Mouse (Mus musculus): ENCODE results near the gene Pld3. TPM values are rescaled to one million over a fixed set of nuclear protein-coding genes. Genes with fewer than 3 reads are reported as not detected.

Pld3 gene
- total RNA-seq, 2 experiments from 2014 or later: 573 to 583 TPM

DNA sequence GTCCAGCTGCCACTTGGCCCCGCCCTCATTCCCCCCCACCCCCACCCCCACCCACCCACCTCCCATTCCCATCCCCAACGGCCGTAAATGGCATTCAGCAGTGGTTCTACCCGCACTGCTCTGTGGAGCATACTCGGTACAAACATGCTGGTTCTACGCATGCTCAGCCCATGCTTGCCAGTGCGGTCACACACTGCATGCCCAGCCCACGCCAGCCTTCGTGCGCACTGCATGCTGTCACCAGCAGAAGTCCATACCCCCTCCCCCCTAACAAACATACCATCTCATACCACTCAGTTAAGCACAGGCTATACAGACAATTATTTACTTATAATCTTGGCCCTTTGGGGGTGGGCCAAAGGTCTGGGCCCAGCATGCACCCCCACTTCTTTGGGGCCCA is 21.3 kb downstream of the Pld3 start:
- peak overlapping the region; percentile 72 for H3K27ac ChIP-seq
- no peak for DNase-seq (ENCODE audit: low spot score in 2 of 2)
- no peak for TF ChIP-seq CTCF (conservative IDR thresholded peaks at IDR 0.05)
- H3K4me3 ChIP-seq: no peak overlapping the region

DNA sequence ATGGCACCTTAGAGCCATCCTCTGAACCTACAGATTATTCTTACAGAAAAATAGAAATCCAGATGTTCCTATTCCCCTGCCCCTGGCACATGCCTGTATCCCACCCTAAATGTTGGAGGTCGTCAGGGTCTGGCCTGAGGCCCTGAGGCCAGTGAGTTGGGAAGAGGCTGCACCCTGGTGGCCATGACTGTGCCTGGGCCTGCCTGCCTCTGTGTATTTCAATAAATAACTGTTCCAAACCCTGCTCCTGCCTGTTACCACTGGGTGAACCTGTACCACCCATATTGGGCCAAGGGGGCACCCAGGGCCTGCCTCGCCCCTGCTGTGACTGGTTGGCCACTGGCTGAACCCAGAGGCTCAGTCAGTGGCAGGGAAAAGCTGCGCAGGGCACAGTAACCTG is 22.1 kb downstream of the Pld3 start:
- DNase-seq (ENCODE audit: low spot score in 2 of 2): no peak
- Histone ChIP-seq H3K4me3 (no peak overlapping the region), H3K27ac (0 out of 2 replicates have a peak overlapping the region, but pooled peaks have one; percentile 14)
- TF ChIP-seq CTCF (conservative IDR thresholded peaks at IDR 0.05): peak; percentile 42

DNA sequence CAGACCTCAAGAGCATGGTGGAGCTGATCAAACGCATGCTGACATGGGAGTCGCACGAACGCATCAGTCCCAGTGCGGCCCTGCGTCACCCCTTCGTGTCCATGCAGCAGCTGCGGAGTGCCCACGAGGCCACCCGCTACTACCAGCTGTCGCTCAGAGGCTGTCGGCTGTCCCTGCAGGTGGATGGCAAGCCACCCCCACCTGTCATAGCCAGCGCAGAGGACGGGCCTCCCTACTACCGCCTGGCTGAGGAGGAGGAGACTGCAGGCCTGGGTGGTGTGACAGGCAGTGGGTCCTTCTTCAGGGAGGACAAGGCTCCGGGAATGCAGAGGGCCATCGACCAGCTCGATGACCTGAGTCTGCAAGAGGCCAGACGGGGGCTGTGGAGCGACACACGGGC is 23.9 kb downstream of the Pld3 start:
- Histone ChIP-seq H3K27ac (peak overlapping the region; percentile 25; the same call in 1 of the 2 replicates), H3K4me3 (no peak overlapping the region)
- TF ChIP-seq CTCF (conservative IDR thresholded peaks at IDR 0.05): peak; percentile 40
- DNase-seq (ENCODE audit: low spot score in 2 of 2): no peak

DNA sequence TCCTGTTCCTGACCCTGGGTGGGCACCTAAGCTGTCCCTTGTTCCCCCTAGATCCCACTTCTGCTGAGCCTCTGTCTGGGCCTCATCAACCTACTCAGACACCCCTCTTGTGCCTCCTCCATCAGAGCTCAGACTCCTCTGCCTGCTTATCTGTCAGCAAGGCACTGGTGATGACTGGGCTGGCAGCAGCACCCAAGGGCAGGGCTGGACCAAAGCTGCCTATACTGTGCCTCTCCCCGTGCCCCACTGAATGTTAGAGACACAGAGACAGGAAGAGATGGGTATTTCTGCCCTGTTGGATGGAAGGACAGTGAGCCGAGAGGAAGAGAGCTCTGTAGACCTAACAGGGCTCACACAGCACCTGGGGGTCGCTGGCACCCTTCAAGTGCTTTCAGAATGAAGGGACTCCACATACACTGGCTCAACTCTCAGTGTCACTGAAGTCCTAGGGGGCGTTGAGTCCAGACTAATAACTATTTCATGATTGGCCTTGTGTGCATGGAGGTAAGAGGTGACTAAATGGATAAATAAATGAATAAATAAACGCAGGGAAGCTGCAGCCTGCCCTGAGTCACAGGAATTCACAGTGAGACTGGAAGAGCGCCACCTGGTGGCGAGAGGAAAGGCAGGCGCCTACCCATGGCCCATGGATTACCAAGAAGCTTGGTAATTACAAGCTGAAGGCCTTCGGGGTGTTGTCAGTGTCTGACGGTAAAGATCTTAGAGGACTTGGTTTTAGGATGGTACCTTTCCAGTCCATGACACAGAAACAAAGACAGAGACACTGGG is 26.8 kb downstream of the Pld3 start:
- peak; percentile 98 for TF ChIP-seq CTCF (conservative IDR thresholded peaks at IDR 0.05)
- peak; percentile 74 to 87 for DNase-seq (ENCODE audit: low spot score in 2 of 2)
- no peak overlapping the region for H3K4me3 ChIP-seq
- H3K27ac ChIP-seq: peak overlapping the region; percentile 40; the same call in 1 of the 2 replicates

DNA sequence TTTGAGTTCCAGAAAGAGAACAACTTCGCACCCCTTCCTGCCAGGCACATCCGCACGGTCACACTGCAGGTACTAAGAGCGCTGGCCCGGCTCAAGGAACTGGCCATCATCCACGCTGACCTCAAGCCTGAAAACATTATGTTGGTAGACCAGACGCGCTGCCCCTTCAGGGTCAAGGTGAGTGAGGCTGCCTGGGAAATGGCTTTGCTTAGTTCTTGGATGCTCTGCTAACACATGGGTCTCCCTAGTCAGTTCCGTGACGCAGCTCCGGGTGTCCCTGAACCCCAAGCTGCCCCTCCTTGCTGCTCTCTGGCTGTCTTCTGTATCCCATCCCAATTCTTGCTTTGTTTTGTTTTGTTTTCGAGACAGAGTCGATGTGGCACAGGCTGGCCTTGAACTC is 29.2 kb downstream of the Pld3 start:
- DNase-seq (ENCODE audit: low spot score in 2 of 2): no peak
- TF ChIP-seq CTCF (conservative IDR thresholded peaks at IDR 0.05): no peak
- Histone ChIP-seq H3K4me3 (no peak overlapping the region), H3K27ac (no peak overlapping the region)

DNA sequence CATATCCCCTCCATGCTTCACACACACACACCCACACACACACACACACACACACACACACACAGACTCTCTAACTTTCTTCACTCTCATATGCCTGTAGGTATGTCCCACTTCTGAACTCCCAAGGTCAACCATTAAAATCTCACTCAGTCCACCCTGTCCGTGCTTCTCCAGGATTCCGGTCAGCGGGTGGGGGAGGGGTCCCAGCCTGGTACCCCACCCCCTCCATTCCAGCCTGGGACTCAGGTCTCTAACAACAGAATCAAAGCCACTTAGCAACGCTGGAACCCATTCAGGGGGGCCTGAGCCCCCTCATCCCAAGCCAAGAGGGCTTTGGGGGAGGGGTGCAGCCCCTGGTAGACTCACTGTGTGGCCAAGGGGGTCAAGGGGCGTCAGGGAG is 30.1 kb downstream of the Pld3 start, which contains the start of gene Hipk4:
Hipk4 (plus strand) TSS at position 301 of the 400 bp plus-strand sequence.
- no peak within 1 kb of the TSS for H3K27ac ChIP-seq
- DNase-seq (ENCODE audit: low spot score in 2 of 2): no peak
- no peak for TF ChIP-seq CTCF (conservative IDR thresholded peaks at IDR 0.05)
- H3K4me3 ChIP-seq: no peak within 1 kb of the TSS

DNA sequence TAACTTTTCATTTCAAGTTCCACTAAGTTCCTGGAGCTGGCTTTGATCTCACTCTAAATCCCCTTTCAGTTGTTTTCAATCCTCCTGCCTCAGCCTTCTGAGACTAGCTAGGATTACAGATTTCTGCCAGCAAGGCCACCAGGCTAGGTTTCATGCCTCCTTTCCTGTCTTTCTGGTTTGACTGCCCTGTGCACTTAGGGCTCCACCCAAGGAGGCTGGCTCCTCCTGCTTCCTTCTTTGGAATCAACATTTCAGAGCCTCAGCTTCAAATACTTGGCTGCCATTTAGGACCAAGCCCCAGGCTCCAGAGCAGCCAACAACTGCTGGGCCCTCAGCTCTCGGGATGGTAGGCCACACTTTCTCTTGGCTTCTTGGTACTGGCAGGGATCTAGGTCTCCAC is 32.4 kb downstream of the Pld3 start:
- TF ChIP-seq CTCF (conservative IDR thresholded peaks at IDR 0.05): no peak

DNA sequence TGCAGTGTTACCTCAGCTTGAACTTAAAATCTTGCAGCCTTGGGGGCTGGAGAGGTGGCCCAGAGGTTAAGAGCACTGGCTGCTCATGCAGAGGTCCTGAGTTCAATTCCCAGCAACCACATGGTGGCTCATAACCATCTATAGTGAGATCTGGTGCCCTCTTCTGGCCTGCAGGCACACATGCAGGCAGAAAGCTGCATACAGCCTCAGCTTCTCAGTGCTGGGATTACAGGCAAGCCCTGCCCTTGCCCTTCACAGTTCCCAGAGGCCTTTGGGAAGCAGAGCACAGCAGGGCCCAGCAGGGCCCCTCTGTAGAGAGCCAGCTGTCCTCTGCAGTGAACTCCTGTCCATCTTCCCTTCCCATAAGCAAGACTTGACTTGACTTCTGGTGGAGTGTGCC is 32.9 kb downstream of the Pld3 start:
- no peak for DNase-seq (ENCODE audit: low spot score in 2 of 2)

More for the DNA sequence above, 32.4 kb downstream of the Pld3 start:
- Histone ChIP-seq H3K27ac (no peak overlapping the region), H3K4me3 (no peak overlapping the region)
- DNase-seq (ENCODE audit: low spot score in 2 of 2): no peak

DNA sequence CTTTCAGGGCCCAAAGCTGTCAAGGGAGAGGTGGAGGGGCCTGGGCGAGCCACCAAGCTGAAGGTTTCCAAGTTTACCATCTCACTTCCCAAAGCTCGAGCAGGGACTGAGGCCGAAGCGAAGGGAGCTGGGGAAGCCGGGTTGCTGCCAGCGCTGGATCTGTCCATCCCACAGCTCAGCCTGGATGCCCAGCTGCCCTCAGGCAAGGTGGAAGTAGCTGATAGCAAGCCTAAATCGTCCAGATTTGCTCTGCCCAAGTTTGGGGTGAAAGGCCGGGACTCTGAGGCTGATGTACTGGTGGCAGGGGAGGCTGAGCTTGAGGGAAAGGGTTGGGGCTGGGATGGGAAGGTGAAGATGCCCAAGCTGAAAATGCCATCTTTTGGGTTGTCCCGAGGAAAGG is 34.7 kb downstream of the Pld3 start:
- no peak for TF ChIP-seq CTCF (conservative IDR thresholded peaks at IDR 0.05)
- no peak for DNase-seq (ENCODE audit: low spot score in 2 of 2)
- Histone ChIP-seq H3K27ac (no peak overlapping the region), H3K4me3 (no peak overlapping the region)

More for the DNA sequence above, 32.9 kb downstream of the Pld3 start:
- TF ChIP-seq CTCF (conservative IDR thresholded peaks at IDR 0.05): peak; percentile 58
- Histone ChIP-seq H3K4me3 (no peak overlapping the region), H3K27ac (no peak overlapping the region)

DNA sequence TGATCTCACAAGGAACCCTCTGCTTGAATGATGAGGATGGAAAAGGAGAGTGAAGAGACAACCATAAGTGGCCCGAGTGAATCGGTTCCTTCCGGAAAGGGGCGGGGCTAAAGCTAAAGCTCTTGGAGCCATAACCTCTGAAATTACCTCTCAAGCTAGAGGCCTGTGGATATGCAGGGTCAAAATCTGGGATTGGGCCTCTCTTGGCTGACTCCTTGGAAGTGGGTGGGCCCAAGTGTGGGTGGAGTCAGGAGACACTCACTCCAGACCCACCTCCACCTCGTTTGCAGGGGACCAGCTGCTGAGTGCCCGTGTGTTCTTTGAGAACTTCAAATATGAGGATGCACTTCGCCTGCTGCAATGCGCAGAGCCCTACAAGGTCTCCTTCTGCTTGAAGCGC is 38.1 kb downstream of the Pld3 start:
- DNase-seq (ENCODE audit: low spot score in 2 of 2): no peak
- no peak for TF ChIP-seq CTCF (conservative IDR thresholded peaks at IDR 0.05)
- H3K27ac ChIP-seq: no peak overlapping the region
- no peak overlapping the region for H3K4me3 ChIP-seq

DNA sequence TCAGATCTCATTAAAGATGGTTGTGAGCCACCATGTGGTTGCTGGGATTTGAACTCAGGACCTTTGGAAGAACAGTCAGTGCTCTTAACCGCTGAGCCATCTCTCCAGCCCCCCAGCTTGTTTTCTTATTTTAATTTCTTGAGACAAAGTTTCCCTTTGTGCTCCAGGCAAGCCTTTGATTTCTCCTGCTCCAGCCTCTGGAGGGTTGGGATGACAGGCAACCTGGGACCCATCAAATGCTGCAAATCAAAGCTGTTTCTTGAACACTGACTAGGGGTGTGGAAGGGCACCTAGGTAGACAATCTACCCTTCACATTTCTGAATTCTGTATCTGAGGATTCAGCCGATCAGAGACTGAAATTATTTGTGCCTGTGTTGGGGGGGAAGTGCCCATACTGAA is 42.2 kb downstream of the Pld3 start:
- Histone ChIP-seq H3K4me3 (no peak overlapping the region), H3K27ac (no peak overlapping the region)
- DNase-seq (ENCODE audit: low spot score in 2 of 2): no peak
- TF ChIP-seq CTCF (conservative IDR thresholded peaks at IDR 0.05): no peak

DNA sequence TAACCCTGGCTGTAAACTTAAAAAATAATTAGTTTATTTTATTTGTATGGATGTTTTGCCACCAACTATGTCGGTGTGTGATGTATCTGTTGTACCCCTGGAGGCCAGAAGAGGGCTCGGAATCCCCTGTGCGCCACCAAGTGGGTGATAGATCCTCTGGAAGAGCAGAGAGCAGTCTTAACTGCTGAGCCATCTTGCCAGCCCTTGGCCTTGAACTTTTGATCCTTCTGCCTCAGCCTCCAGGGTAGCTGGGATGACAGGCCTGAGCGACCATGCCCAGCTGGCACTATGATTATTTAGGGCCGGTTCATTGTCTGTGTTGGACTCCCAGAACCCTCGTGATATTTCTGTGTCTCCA is 44.4 kb downstream of the Pld3 start:
- Histone ChIP-seq H3K4me3 (peak overlapping the region; percentile 63), H3K27ac (peak overlapping the region; percentile 84; the same call in 1 of the 2 replicates)
- peak; percentile 85 for TF ChIP-seq CTCF (conservative IDR thresholded peaks at IDR 0.05)
- DNase-seq (ENCODE audit: low spot score in 2 of 2): no peak

DNA sequence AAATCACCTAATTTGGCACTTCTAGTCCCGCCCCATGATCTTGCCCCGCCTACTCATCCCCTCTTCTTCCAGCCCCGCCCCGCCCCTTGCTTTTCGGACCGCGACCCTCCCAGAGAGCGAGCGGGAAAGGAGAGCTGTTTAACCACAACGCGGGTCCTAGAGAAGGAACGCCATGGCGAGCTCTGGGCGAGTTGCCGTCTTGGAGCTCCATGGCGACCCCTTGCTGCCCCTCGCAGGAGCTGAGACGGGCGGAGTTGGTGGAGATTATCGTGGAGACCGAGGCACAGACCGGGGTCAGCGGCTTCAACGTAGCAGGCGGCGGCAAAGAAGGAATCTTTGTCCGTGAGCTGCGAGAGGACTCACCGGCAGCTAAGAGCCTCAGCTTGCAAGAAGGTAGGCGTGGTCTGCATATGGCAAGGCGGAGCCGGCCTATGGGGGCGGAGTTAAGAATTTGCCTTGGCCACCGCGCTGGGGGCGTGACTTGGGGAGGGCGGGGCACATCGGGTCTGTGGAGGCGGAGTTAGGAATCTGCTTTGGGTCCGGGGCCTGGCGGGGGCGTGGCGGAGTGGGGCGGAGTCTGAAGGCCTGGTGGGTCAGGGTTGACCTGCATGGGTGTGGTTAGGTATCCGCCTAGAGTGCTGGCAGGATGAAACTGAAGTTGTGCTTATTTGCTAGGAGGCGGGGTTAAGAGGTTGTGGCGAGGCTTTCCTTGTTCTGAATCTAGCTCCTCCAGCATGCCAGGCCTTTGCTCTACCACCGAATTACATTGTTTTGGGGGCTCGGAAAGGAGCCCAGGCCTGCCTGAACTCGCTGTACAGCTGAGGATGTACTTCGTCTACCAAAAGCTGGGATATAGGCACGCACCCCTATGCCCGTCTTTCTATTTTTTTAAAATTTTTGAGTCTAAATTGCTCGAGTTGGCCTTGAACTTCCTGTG is 45.0 kb downstream of the Pld3 start:
- peak; percentile 49; the same call in 1 of the 2 replicates for TF ChIP-seq CTCF (conservative IDR thresholded peaks at IDR 0.05)
- Histone ChIP-seq H3K27ac (peak overlapping the region; percentile 84), H3K4me3 (peak overlapping the region; percentile 63)
- DNase-seq (ENCODE audit: low spot score in 2 of 2): peak; percentile 87 to 91

Data from layer of hippocampus, adult 2 months (tissue).